ENCODE assay signal across 12 mouse cellular contexts in genomic region chr16:17254005-17254597, GRCm38 (mm10). TPM values are rescaled to one million over a fixed set of nuclear protein-coding genes. Genes with fewer than 3 reads are reported as not detected.
DNase-seq lines count a peak whose midpoint lies in the region; ATAC-seq and TF ChIP-seq lines count a peak whose summit lies in the region.
"Had no signal": no experiment of that assay in that cellular context is flagged by ENCODE, and none has a peak within 500 bp of the region (broad histone marks: within the 10 kb centered on the region; RNA-seq: fewer than 3 reads in every experiment).

No protein-coding gene starts in this region.

- intact Hi-C loops in heart, postnatal 14 days (cut with DNase I), result no loop called here

- 24% methylated on average over 4 of the region's 4 CpGs for WGBS in heart, embryonic 13.5 days
- WGBS in forebrain, embryonic 14.5 days, result 14% methylated on average over 4 of the region's 4 CpGs
- 16% methylated on average over 4 of the region's 4 CpGs for WGBS in neural tube, embryonic 13.5 days

- H3K4me2 ChIP-seq in heart, embryonic 13.5 days, result peak overlapping the region; percentile 25
- no peak overlapping the region for H3K4me2 ChIP-seq in forebrain, embryonic 14.5 days (ENCODE audit: low read length)
- H3K4me2 ChIP-seq in neural tube, embryonic 13.5 days, result no peak overlapping the region
- H3K4me2 ChIP-seq: embryonic facial prominence, embryonic 15.5 days; stomach, embryonic 15.5 days had no signal

- DNase-seq in heart, postnatal 14 days, result no peak
- peak; percentile 11 for DNase-seq in lung, postnatal 10 days
- no peak for DNase-seq in lung, adult 18-20 months
- peak; percentile 40 for DNase-seq in forebrain, embryonic 14.5 days (ENCODE audit: low spot score)
- DNase-seq in layer of hippocampus, adult 2 months (ENCODE audit: low spot score in 2 of 2), result no peak
- DNase-seq: B cell, adult 2 months; gastrocnemius, postnatal 25 days had no signal

- H3K27me3 ChIP-seq in heart, embryonic 13.5 days (replicated peaks), result no peaks in the 10 kb centered on the region
- no peaks in the 10 kb centered on the region for H3K27me3 ChIP-seq in forebrain, embryonic 14.5 days (replicated peaks; ENCODE audit: control insufficient read depth, insufficient read depth, low read length)
- H3K27me3 ChIP-seq in neural tube, embryonic 13.5 days, result no peaks in the 10 kb centered on the region
- H3K27me3 ChIP-seq: embryonic facial prominence, embryonic 15.5 days; stomach, embryonic 15.5 days had no signal

- no peak for TF ChIP-seq CTCF in layer of hippocampus, adult 2 months (conservative IDR thresholded peaks at IDR 0.05)

- ATAC-seq in heart, embryonic 13.5 days (ENCODE audit: extremely low read depth, insufficient number of reproducible peaks, low FRiP score, low TSS enrichment), result 0 out of 2 replicates have a peak, but pooled peaks have one; percentile 18
- ATAC-seq in forebrain, embryonic 14.5 days, result peak; percentile 38; the same call in 1 of the 2 replicates
- ATAC-seq in neural tube, embryonic 13.5 days (ENCODE audit: low read depth), result no peak
- ATAC-seq in frontal cortex, adult (ENCODE audit: low TSS enrichment), result no peak

- H3K9me3 ChIP-seq in heart, embryonic 13.5 days, result no peaks in the 10 kb centered on the region
- H3K9me3 ChIP-seq in forebrain, embryonic 14.5 days (replicated peaks; ENCODE audit: control insufficient read depth, low read length), result no peaks in the 10 kb centered on the region
- H3K9me3 ChIP-seq in neural tube, embryonic 13.5 days, result no peaks in the 10 kb centered on the region
- H3K9me3 ChIP-seq: embryonic facial prominence, embryonic 15.5 days; stomach, embryonic 15.5 days had no signal

- H3K36me3 ChIP-seq in heart, embryonic 13.5 days, result peaks cover 33% of the 10 kb centered on the region
- peaks cover 38% of the 10 kb centered on the region for H3K36me3 ChIP-seq in forebrain, embryonic 14.5 days (ENCODE audit: control insufficient read depth, insufficient read depth, low read length)
- peaks cover 36% of the 10 kb centered on the region for H3K36me3 ChIP-seq in neural tube, embryonic 13.5 days

- no peak overlapping the region for H3K4me3 ChIP-seq in heart, embryonic 13.5 days
- H3K4me3 ChIP-seq in forebrain, embryonic 14.5 days (ENCODE audit: low read depth, low read length), result no peak overlapping the region
- no peak overlapping the region for H3K4me3 ChIP-seq in neural tube, embryonic 13.5 days
- H3K4me3 ChIP-seq in layer of hippocampus, adult 2 months, result no peak overlapping the region
- H3K4me3 ChIP-seq: embryonic facial prominence, embryonic 15.5 days; stomach, embryonic 15.5 days had no signal

- H3K27ac ChIP-seq in heart, embryonic 13.5 days (replicated peaks), result peak overlapping the region; percentile 31
- 0 out of 2 replicates have a peak overlapping the region, but pooled peaks have one; percentile 46 for H3K27ac ChIP-seq in forebrain, embryonic 14.5 days (ENCODE audit: low read depth, low read length)
- H3K27ac ChIP-seq in neural tube, embryonic 13.5 days (replicated peaks), result 0 out of 2 replicates have a peak overlapping the region, but pooled peaks have one; percentile 10
- no peak overlapping the region; the same call in 1 of the 2 replicates for H3K27ac ChIP-seq in layer of hippocampus, adult 2 months
- H3K27ac ChIP-seq: embryonic facial prominence, embryonic 15.5 days; stomach, embryonic 15.5 days had no signal

- peaks cover 77% of the 10 kb centered on the region for H3K4me1 ChIP-seq in heart, embryonic 13.5 days
- peaks cover 34% of the 10 kb centered on the region for H3K4me1 ChIP-seq in forebrain, embryonic 14.5 days (ENCODE audit: control insufficient read depth, insufficient read depth, low read length)
- H3K4me1 ChIP-seq in neural tube, embryonic 13.5 days (replicated peaks), result peaks cover 38% of the 10 kb centered on the region

- H3K9ac ChIP-seq in heart, embryonic 13.5 days, result 0 out of 2 replicates have a peak overlapping the region, but pooled peaks have one; percentile 29
- no peak overlapping the region for H3K9ac ChIP-seq in forebrain, embryonic 14.5 days (ENCODE audit: low read length)
- no peak overlapping the region for H3K9ac ChIP-seq in neural tube, embryonic 13.5 days
- H3K9ac ChIP-seq: embryonic facial prominence, embryonic 15.5 days; stomach, embryonic 15.5 days had no signal

RNA-seq across cellular contexts. Expression of gene Hic2, which starts 20.7 kb away (rescaled TPM):
- 4.1 and 4.6 TPM in 2 replicates for polyA plus RNA-seq in heart, embryonic 13.5 days (2015; fragmentation: Nextera tagmentation; extraction: Ambion mirVana)
- 1 to 10 TPM; 1.8 to 2.1 TPM for total RNA-seq in heart, postnatal 14 days (2021)
- polyA plus RNA-seq in forebrain, embryonic 14.5 days (2014; fragmentation: Nextera tagmentation; extraction: Ambion mirVana), result 2.9 and 4.2 TPM in 2 replicates
- polyA plus RNA-seq in neural tube, embryonic 13.5 days (2015; fragmentation: Nextera tagmentation; extraction: Ambion mirVana), result 7.8 and 8.2 TPM in 2 replicates
- 1 to 10 TPM; 5.2 to 5.5 TPM for total RNA-seq in layer of hippocampus, adult 2 months (2021)

RNA-seq across cellular contexts. Expression of gene Tmem191c, which starts 21.8 kb away (rescaled TPM):
- polyA plus RNA-seq in heart, embryonic 13.5 days (2015; fragmentation: Nextera tagmentation; extraction: Ambion mirVana), result 7.0 and 7.6 TPM in 2 replicates
- total RNA-seq in heart, postnatal 14 days (2021), result 1 to 10 TPM; 2.7 to 3.9 TPM
- polyA plus RNA-seq in forebrain, embryonic 14.5 days (2014; fragmentation: Nextera tagmentation; extraction: Ambion mirVana), result 6.6 and 12.4 TPM in 2 replicates
- polyA plus RNA-seq in neural tube, embryonic 13.5 days (2015; fragmentation: Nextera tagmentation; extraction: Ambion mirVana), result 31.9 and 35.1 TPM in 2 replicates
- 100 to 1,000 TPM in 1 of 2 experiments, 10 to 100 TPM in 1; 98.5 to 116 TPM for total RNA-seq in layer of hippocampus, adult 2 months (2021)

RNA-seq across cellular contexts. Expression of gene Rimbp3, which starts 45.7 kb away (rescaled TPM):
- polyA plus RNA-seq in heart, embryonic 13.5 days (2015; fragmentation: Nextera tagmentation; extraction: Ambion mirVana), result 0.17 and 0.18 TPM in 2 replicates
- under 1 TPM; 0.05 to 0.07 TPM for total RNA-seq in heart, postnatal 14 days (2021)
- 1.1 and 1.2 TPM in 2 replicates for polyA plus RNA-seq in forebrain, embryonic 14.5 days (2014; fragmentation: Nextera tagmentation; extraction: Ambion mirVana)
- polyA plus RNA-seq in neural tube, embryonic 13.5 days (2015; fragmentation: Nextera tagmentation; extraction: Ambion mirVana), result 1.5 TPM in 2 replicates
- total RNA-seq in layer of hippocampus, adult 2 months (2021), result 1 to 10 TPM; 3.9 to 4.3 TPM
- total RNA-seq: gastrocnemius, postnatal 25 days had no signal

RNA-seq across cellular contexts. Expression of gene Ube2l3, which starts 51.7 kb away (rescaled TPM):
- 292 and 303 TPM in 2 replicates for polyA plus RNA-seq in heart, embryonic 13.5 days (2015; fragmentation: Nextera tagmentation; extraction: Ambion mirVana)
- total RNA-seq in heart, postnatal 14 days (2021), result 100 to 1,000 TPM; 114 to 118 TPM
- 317 and 319 TPM in 2 replicates for polyA plus RNA-seq in forebrain, embryonic 14.5 days (2014; fragmentation: Nextera tagmentation; extraction: Ambion mirVana)
- polyA plus RNA-seq in neural tube, embryonic 13.5 days (2015; fragmentation: Nextera tagmentation; extraction: Ambion mirVana), result 326 and 357 TPM in 2 replicates
- 100 to 1,000 TPM; 133 to 139 TPM for total RNA-seq in layer of hippocampus, adult 2 months (2021)

Comparison
In these comparisons a context has a peak if more than half of its experiments do, and no peak if none do; other contexts are left out.
1. DNase-seq: peak in lung, postnatal 10 days (single experiment) and forebrain, embryonic 14.5 days (single experiment); none in heart, postnatal 14 days (0 of 2), lung, adult 18-20 months (0 of 2) and layer of hippocampus, adult 2 months (0 of 2).
2. ATAC-seq: peak in heart, embryonic 13.5 days (single experiment) and forebrain, embryonic 14.5 days (single experiment); none in neural tube, embryonic 13.5 days (single experiment) and frontal cortex, adult (single experiment).